Mouse (Mus musculus): ENCODE data around the gene Rassf2. TPM values are rescaled to one million over a fixed set of nuclear protein-coding genes. Genes with fewer than 3 reads are reported as not detected.

Gene Rassf2
- 5.5 and 5.8 TPM in 2 replicates for polyA plus RNA-seq (2015; fragmentation: Nextera tagmentation; extraction: Ambion mirVana)

- Histone ChIP-seq H3K27ac (replicated peaks) (peak within 1 kb of the TSS; percentile 61), H3K4me1 (peaks cover 38% of the 10 kb centered on the region), H3K9ac (peak within 1 kb of the TSS; percentile 79), H3K9me3 (no peaks in the 10 kb centered on the region), H3K36me3 (no peaks in the 10 kb centered on the region), H3K4me3 (peak within 1 kb of the TSS; percentile 63), H3K4me2 (peak within 1 kb of the TSS; percentile 95), H3K27me3 (replicated peaks) (peaks cover 53% of the 10 kb centered on the region)
- WGBS, result 1% methylated on average over 47 of the region's 48 CpGs
- peak; percentile 73 for ATAC-seq (ENCODE audit: extremely low read depth, insufficient number of reproducible peaks, low FRiP score, low TSS enrichment)
Observed at GRCm38 (mm10) chr2:132029646-132030417, at the start of gene Rassf2. Rassf2 (minus strand) TSS chr2:132030258.

- Histone ChIP-seq H3K4me1 (peaks cover 43% of the 10 kb centered on the region), H3K27me3 (replicated peaks) (no peaks in the 10 kb centered on the region), H3K36me3 (peaks cover 36% of the 10 kb centered on the region), H3K4me2 (peak overlapping the region; percentile 9; the same call in 1 of the 2 replicates), H3K4me3 (no peak overlapping the region), H3K9me3 (no peaks in the 10 kb centered on the region), H3K9ac (no peak overlapping the region), H3K27ac (replicated peaks) (peak overlapping the region; percentile 71)
- ATAC-seq (ENCODE audit: extremely low read depth, insufficient number of reproducible peaks, low FRiP score, low TSS enrichment), result peak; percentile 56; the same call in 1 of the 2 replicates
- WGBS, result 31% methylated on average over 5 of the region's 5 CpGs
Observed at GRCm38 (mm10) chr2:132079139-132079538, 49.1 kb upstream of the Rassf2 start.

GRCm38 (mm10) chr2:132073052-132073451 is 43.0 kb upstream of the Rassf2 start:
- Histone ChIP-seq H3K4me1 (peaks cover 15% of the 10 kb centered on the region), H3K27ac (replicated peaks) (no peak overlapping the region), H3K9ac (no peak overlapping the region), H3K9me3 (no peaks in the 10 kb centered on the region), H3K27me3 (replicated peaks) (no peaks in the 10 kb centered on the region), H3K4me2 (no peak overlapping the region), H3K4me3 (no peak overlapping the region), H3K36me3 (peaks cover 57% of the 10 kb centered on the region)
- 85% methylated on average over 3 of the region's 3 CpGs for WGBS
- ATAC-seq (ENCODE audit: extremely low read depth, insufficient number of reproducible peaks, low FRiP score, low TSS enrichment), result no peak

GRCm38 (mm10) chr2:132069985-132070735 is 40.1 kb upstream of the Rassf2 start:
- Histone ChIP-seq H3K27ac (replicated peaks) (no peak overlapping the region), H3K9me3 (no peaks in the 10 kb centered on the region), H3K27me3 (replicated peaks) (no peaks in the 10 kb centered on the region), H3K9ac (no peak overlapping the region), H3K4me3 (no peak overlapping the region), H3K4me1 (no peaks in the 10 kb centered on the region), H3K4me2 (no peak overlapping the region), H3K36me3 (peaks cover 55% of the 10 kb centered on the region)
- 82% methylated on average over 10 of the region's 10 CpGs for WGBS
- no peak for ATAC-seq (ENCODE audit: extremely low read depth, insufficient number of reproducible peaks, low FRiP score, low TSS enrichment)

- no peak for ATAC-seq (ENCODE audit: extremely low read depth, insufficient number of reproducible peaks, low FRiP score, low TSS enrichment)
- peak overlapping the region; percentile 61 for H3K27ac ChIP-seq (replicated peaks)
- 62% methylated on average over 11 of the region's 11 CpGs for WGBS
Observed at GRCm38 (mm10) chr2:132064185-132064831, 34.2 kb upstream of the Rassf2 start.

GRCm38 (mm10) chr2:132063776-132064175 is 33.7 kb upstream of the Rassf2 start:
- H3K27me3 ChIP-seq (replicated peaks), result no peaks in the 10 kb centered on the region
- H3K4me1 ChIP-seq, result peaks cover 16% of the 10 kb centered on the region
- peak overlapping the region; percentile 61 for H3K27ac ChIP-seq (replicated peaks)
- 0 out of 2 replicates have a peak overlapping the region, but pooled peaks have one; percentile 56 for H3K9ac ChIP-seq
- H3K4me3 ChIP-seq, result no peak overlapping the region
- H3K9me3 ChIP-seq, result no peaks in the 10 kb centered on the region
- WGBS, result 79% methylated on average over 3 of the region's 3 CpGs
- ATAC-seq (ENCODE audit: extremely low read depth, insufficient number of reproducible peaks, low FRiP score, low TSS enrichment), result no peak
- peaks cover 49% of the 10 kb centered on the region for H3K36me3 ChIP-seq
- no peak overlapping the region; the same call in 1 of the 2 replicates for H3K4me2 ChIP-seq

More at GRCm38 (mm10) chr2:132064185-132064831, 34.2 kb upstream of the Rassf2 start:
- H3K4me2 ChIP-seq, result no peak overlapping the region; the same call in 1 of the 2 replicates
- peaks cover 16% of the 10 kb centered on the region for H3K4me1 ChIP-seq
- H3K9ac ChIP-seq, result 0 out of 2 replicates have a peak overlapping the region, but pooled peaks have one; percentile 56
- peaks cover 43% of the 10 kb centered on the region for H3K36me3 ChIP-seq
- no peaks in the 10 kb centered on the region for H3K9me3 ChIP-seq
- no peaks in the 10 kb centered on the region for H3K27me3 ChIP-seq (replicated peaks)
- no peak overlapping the region for H3K4me3 ChIP-seq

GRCm38 (mm10) chr2:132061884-132062283 is 31.8 kb upstream of the Rassf2 start:
- Histone ChIP-seq H3K9me3 (no peaks in the 10 kb centered on the region), H3K27ac (replicated peaks) (no peak overlapping the region), H3K36me3 (peaks cover 63% of the 10 kb centered on the region), H3K4me1 (peaks cover 16% of the 10 kb centered on the region), H3K4me2 (no peak overlapping the region), H3K9ac (no peak overlapping the region), H3K27me3 (replicated peaks) (no peaks in the 10 kb centered on the region), H3K4me3 (no peak overlapping the region)
- no peak for ATAC-seq (ENCODE audit: extremely low read depth, insufficient number of reproducible peaks, low FRiP score, low TSS enrichment)
- 94% methylated on average over 11 of the region's 11 CpGs for WGBS

GRCm38 (mm10) chr2:132059919-132060318 is 29.9 kb upstream of the Rassf2 start:
- H3K27me3 ChIP-seq (replicated peaks), result no peaks in the 10 kb centered on the region
- no peak overlapping the region for H3K4me2 ChIP-seq
- peaks cover 66% of the 10 kb centered on the region for H3K36me3 ChIP-seq
- H3K27ac ChIP-seq (replicated peaks), result no peak overlapping the region
- WGBS, result 91% methylated on average over 8 of the region's 8 CpGs
- ATAC-seq (ENCODE audit: extremely low read depth, insufficient number of reproducible peaks, low FRiP score, low TSS enrichment), result no peak
- peaks cover 34% of the 10 kb centered on the region for H3K4me1 ChIP-seq
- no peak overlapping the region for H3K4me3 ChIP-seq
- H3K9ac ChIP-seq, result no peak overlapping the region
- no peaks in the 10 kb centered on the region for H3K9me3 ChIP-seq

- 21% methylated on average over 8 of the region's 8 CpGs for WGBS
- peak overlapping the region; percentile 29; the same call in 1 of the 2 replicates for H3K4me2 ChIP-seq
- no peak overlapping the region for H3K9ac ChIP-seq
- no peak overlapping the region for H3K4me3 ChIP-seq
- peaks cover 21% of the 10 kb centered on the region for H3K4me1 ChIP-seq
- no peak; the same call in 1 of the 2 replicates for ATAC-seq (ENCODE audit: extremely low read depth, insufficient number of reproducible peaks, low FRiP score, low TSS enrichment)
- peaks cover 46% of the 10 kb centered on the region for H3K36me3 ChIP-seq
- H3K9me3 ChIP-seq, result no peaks in the 10 kb centered on the region
- peak overlapping the region; percentile 39 for H3K27ac ChIP-seq (replicated peaks)
- no peaks in the 10 kb centered on the region for H3K27me3 ChIP-seq (replicated peaks)
Observed at GRCm38 (mm10) chr2:132055349-132055753, 25.3 kb upstream of the Rassf2 start.

GRCm38 (mm10) chr2:132053824-132054223 is 23.8 kb upstream of the Rassf2 start:
- Histone ChIP-seq H3K27ac (replicated peaks) (no peak overlapping the region), H3K36me3 (peaks cover 31% of the 10 kb centered on the region), H3K27me3 (replicated peaks) (no peaks in the 10 kb centered on the region), H3K4me3 (no peak overlapping the region), H3K4me1 (peaks cover 21% of the 10 kb centered on the region), H3K9ac (no peak overlapping the region), H3K9me3 (no peaks in the 10 kb centered on the region), H3K4me2 (no peak overlapping the region)
- no peak for ATAC-seq (ENCODE audit: extremely low read depth, insufficient number of reproducible peaks, low FRiP score, low TSS enrichment)
- 90% methylated on average over 4 of the region's 4 CpGs for WGBS

- H3K4me1 ChIP-seq, result peaks cover 28% of the 10 kb centered on the region
- no peak overlapping the region for H3K9ac ChIP-seq
- H3K27me3 ChIP-seq (replicated peaks), result no peaks in the 10 kb centered on the region
- H3K4me2 ChIP-seq, result no peak overlapping the region
- no peaks in the 10 kb centered on the region for H3K9me3 ChIP-seq
- H3K36me3 ChIP-seq, result peaks cover 11% of the 10 kb centered on the region
- H3K4me3 ChIP-seq, result no peak overlapping the region
- 59% methylated on average over 5 of the region's 5 CpGs for WGBS
- no peak overlapping the region for H3K27ac ChIP-seq (replicated peaks)
- no peak for ATAC-seq (ENCODE audit: extremely low read depth, insufficient number of reproducible peaks, low FRiP score, low TSS enrichment)
Observed at GRCm38 (mm10) chr2:132051798-132052197, 21.7 kb upstream of the Rassf2 start.
